10 mouse cellular contexts compared by ENCODE assay signal in genomic region chr7:98504726-98505314, GRCm38 (mm10). TPM values are rescaled to one million over a fixed set of nuclear protein-coding genes. Genes with fewer than 3 reads are reported as not detected.
A peak's percentile ranks its signal among the peaks of the same experiment; 100 is the strongest.
DNase-seq lines count a peak whose midpoint lies in the region; ATAC-seq lines count a peak whose summit lies in the region.
"Had no signal": no experiment of that assay in that cellular context is flagged by ENCODE, and none has a peak within 500 bp of the region (broad histone marks: within the 10 kb centered on the region; RNA-seq: fewer than 3 reads in every experiment).

No protein-coding gene starts in this region.

- H3K9ac ChIP-seq in kidney, embryonic 14.5 days (ENCODE audit: low read depth, low read length): no peak overlapping the region
- H3K9ac ChIP-seq in limb, embryonic 12.5 days (replicated peaks): no peak overlapping the region
- H3K9ac ChIP-seq: liver, embryonic 13.5 days had no signal

- H3K9me3 ChIP-seq in kidney, embryonic 14.5 days (ENCODE audit: control insufficient read depth, low read length): no peaks in the 10 kb centered on the region
- H3K9me3 ChIP-seq in limb, embryonic 12.5 days: no peaks in the 10 kb centered on the region
- H3K9me3 ChIP-seq: liver, embryonic 13.5 days had no signal

- H3K27ac ChIP-seq in kidney, embryonic 14.5 days (ENCODE audit: low read depth, low read length): peak overlapping the region; percentile 65
- peak overlapping the region; percentile 25 for H3K27ac ChIP-seq in limb, embryonic 12.5 days
- H3K27ac ChIP-seq: liver, embryonic 13.5 days had no signal

- peaks cover 25% of the 10 kb centered on the region; the same call in 1 of the 2 replicates for H3K4me1 ChIP-seq in kidney, embryonic 14.5 days (ENCODE audit: control insufficient read depth, insufficient read depth, low read length)
- peaks cover 45% of the 10 kb centered on the region for H3K4me1 ChIP-seq in limb, embryonic 12.5 days (replicated peaks)

- intact Hi-C loops in left cerebral cortex, postnatal 4 days (cut with DNase I): no loop called here

- no peak overlapping the region for H3K4me3 ChIP-seq in kidney, embryonic 14.5 days (ENCODE audit: low read length)
- no peak overlapping the region for H3K4me3 ChIP-seq in limb, embryonic 12.5 days (replicated peaks)
- H3K4me3 ChIP-seq: liver, embryonic 13.5 days had no signal

- H3K36me3 ChIP-seq in kidney, embryonic 14.5 days (ENCODE audit: control insufficient read depth, insufficient read depth, low read length): peaks cover 4% of the 10 kb centered on the region; the same call in 1 of the 2 replicates
- H3K36me3 ChIP-seq in limb, embryonic 12.5 days: no peaks in the 10 kb centered on the region

- no peak overlapping the region for H3K4me2 ChIP-seq in kidney, embryonic 14.5 days (replicated peaks; ENCODE audit: low read depth, low read length)
- no peak overlapping the region for H3K4me2 ChIP-seq in limb, embryonic 12.5 days
- H3K4me2 ChIP-seq: liver, embryonic 13.5 days had no signal

- no peak for DNase-seq in kidney, adult 8-10 months
- DNase-seq in NIH3T3 (ENCODE audit: low read depth): peak; percentile 55
- DNase-seq in heart, adult 9 months (ENCODE audit: low spot score in 2 of 2): peak; percentile 72 to 78
- no peak for DNase-seq in adrenal gland, adult 2 months
- DNase-seq in left cerebral cortex, postnatal 4 days: no peak
- DNase-seq in layer of hippocampus, postnatal 14 days (ENCODE audit: low spot score in 2 of 2): no peak
- DNase-seq: liver, embryonic 13.5 days had no signal

- no peaks in the 10 kb centered on the region for H3K27me3 ChIP-seq in kidney, embryonic 14.5 days (ENCODE audit: control insufficient read depth, insufficient read depth, low read length)
- no peaks in the 10 kb centered on the region; the same call in 1 of the 2 replicates for H3K27me3 ChIP-seq in limb, embryonic 12.5 days
- H3K27me3 ChIP-seq: liver, embryonic 13.5 days had no signal

- ATAC-seq in kidney, embryonic 14.5 days (ENCODE audit: low FRiP score, low TSS enrichment): peak; percentile 68
- ATAC-seq in limb, embryonic 12.5 days (ENCODE audit: insufficient number of reproducible peaks, insufficient read depth, low FRiP score, low TSS enrichment, low read depth): no peak

- 29% methylated on average over 5 of the region's 5 CpGs for WGBS in kidney, embryonic 14.5 days
- WGBS in limb, embryonic 12.5 days: 23% methylated on average over 5 of the region's 5 CpGs

RNA-seq across cellular contexts. Expression of gene Lrrc32, which starts 15.7 kb away (rescaled TPM):
- 9.5 and 13.7 TPM in 2 replicates for polyA plus RNA-seq in kidney, embryonic 14.5 days (2014; fragmentation: Nextera tagmentation; extraction: Ambion mirVana)
- 2.3 and 4.6 TPM in 2 replicates for polyA plus RNA-seq in limb, embryonic 12.5 days (2016; fragmentation: Nextera tagmentation; extraction: Ambion mirVana)
- total RNA-seq in adrenal gland, adult 2 months (2021): 10 to 100 TPM; 17.0 to 37.1 TPM
- polyA plus RNA-seq in adrenal gland, adult 2 months (2012; rRNA removed): 16.6 and 19.4 TPM in 2 replicates
- 1 to 10 TPM; 6.4 to 7.6 TPM for total RNA-seq in left cerebral cortex, postnatal 4 days (2021)
- 1 to 10 TPM; 1.9 to 3.2 TPM for total RNA-seq in layer of hippocampus, postnatal 14 days (2021)
- total RNA-seq: MEL had no signal

Comparison
In these comparisons a context has a peak if more than half of its experiments do, and no peak if none do; other contexts are left out.
1. DNase-seq: peak in NIH3T3 (single experiment) and heart, adult 9 months (2 of 2); none in kidney, adult 8-10 months (0 of 2), adrenal gland, adult 2 months (single experiment), left cerebral cortex, postnatal 4 days (single experiment) and layer of hippocampus, postnatal 14 days (0 of 2).